Mouse (Mus musculus) testis, adult 2 months (tissue): ENCODE results near the gene Gm20388.

Experiments
- CTCF ChIP-seq: fragments of 200-500 bp; IDR thresholded peaks from 2 replicates; pipeline ENCODE4 v1.5.1; 2012; ENCODE audit warnings: low read depth, mild to moderate bottlenecking, inconsistent platforms, low read length, moderate library complexity; ENCODE audit not compliant: control insufficient read depth, insufficient read depth, insufficient replicate concordance
- POLR2A ChIP-seq: fragments of 200-500 bp; IDR thresholded peaks from 2 replicates; pipeline ENCODE4 v1.6.1; 2012; ENCODE audit warnings: low read depth, mild to moderate bottlenecking, inconsistent platforms, low read length, moderate library complexity; ENCODE audit not compliant: control insufficient read depth

GRCm38 (mm10) chr8:122620446-122620845 is 2709.8 kb downstream of the Gm20388 start:
- TF ChIP-seq CTCF (no peak), POLR2A (no peak)
